Mouse (Mus musculus): ENCODE data around the gene Dnajc11. TPM values are rescaled to one million over a fixed set of nuclear protein-coding genes. Genes with fewer than 3 reads are reported as not detected.

The Dnajc11 gene
- polyA plus RNA-seq, 1 experiment from 2014 or later = 78.2 TPM

DNA sequence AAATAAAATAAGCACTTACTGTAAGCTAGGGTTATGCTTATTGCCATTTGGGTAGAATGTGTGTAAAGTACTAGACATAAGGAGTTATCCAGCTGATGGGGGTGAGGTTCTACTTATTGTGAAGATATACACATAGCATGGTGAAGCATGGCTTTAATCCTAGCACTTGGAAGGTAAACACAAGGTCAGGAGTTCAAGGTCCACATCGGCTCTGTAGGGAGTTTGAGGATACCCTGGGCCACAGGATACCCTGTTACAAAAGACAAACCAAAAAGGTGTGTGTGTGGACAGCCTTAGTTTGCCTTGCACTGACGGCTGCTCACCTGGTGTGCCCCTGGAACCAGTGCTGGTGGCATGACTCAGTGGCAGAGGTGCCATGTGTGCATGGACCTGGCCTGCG lies 4.6 kb downstream of the Dnajc11 start:
- Histone ChIP-seq H3K27ac (no peak overlapping the region), H3K27me3 (no peaks in the 10 kb centered on the region), H3K4me3 (no peak overlapping the region), H3K4me1 (peaks cover 12% of the 10 kb centered on the region; the same call in 1 of the 2 replicates), H3K9ac (no peak overlapping the region), H3K9me3 (no peaks in the 10 kb centered on the region), H3K36me3 (no peaks in the 10 kb centered on the region), H3K4me2 (replicated peaks) (no peak overlapping the region)
- no peak for ATAC-seq (ENCODE audit: insufficient number of reproducible peaks, insufficient read depth, low FRiP score, low TSS enrichment)
- WGBS = 87% methylated on average over 3 of the region's 3 CpGs

DNA sequence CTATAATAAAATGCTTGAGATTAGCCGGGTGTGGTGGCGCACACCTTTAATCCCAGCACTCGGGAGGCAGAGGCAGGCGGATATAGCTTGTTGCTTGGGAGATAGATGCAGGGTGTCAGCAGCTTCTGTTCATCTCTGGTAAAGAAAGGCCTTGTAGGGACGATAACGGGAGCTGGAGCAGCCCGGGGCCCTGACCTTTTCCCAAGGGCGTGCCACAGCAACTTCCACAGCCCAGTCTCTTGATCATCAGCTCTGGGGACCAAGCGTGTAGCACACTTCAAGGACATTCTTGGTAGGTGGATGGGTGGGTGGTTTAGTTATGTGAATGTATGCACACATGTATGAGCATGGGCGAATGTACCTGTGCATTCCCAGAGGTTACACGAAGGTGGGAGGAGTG lies 12.7 kb downstream of the Dnajc11 start:
- H3K27ac ChIP-seq = no peak overlapping the region
- 89% methylated on average over 11 of the region's 11 CpGs for WGBS
- H3K4me1 ChIP-seq = no peaks in the 10 kb centered on the region
- H3K27me3 ChIP-seq = no peaks in the 10 kb centered on the region
- no peak overlapping the region for H3K4me2 ChIP-seq (replicated peaks)
- H3K9ac ChIP-seq = no peak overlapping the region
- H3K4me3 ChIP-seq = no peak overlapping the region
- 0 out of 2 replicates have a peak, but pooled peaks cover 6% of the 10 kb centered on the region for H3K36me3 ChIP-seq
- no peaks in the 10 kb centered on the region for H3K9me3 ChIP-seq
- ATAC-seq (ENCODE audit: insufficient number of reproducible peaks, insufficient read depth, low FRiP score, low TSS enrichment) = no peak

DNA sequence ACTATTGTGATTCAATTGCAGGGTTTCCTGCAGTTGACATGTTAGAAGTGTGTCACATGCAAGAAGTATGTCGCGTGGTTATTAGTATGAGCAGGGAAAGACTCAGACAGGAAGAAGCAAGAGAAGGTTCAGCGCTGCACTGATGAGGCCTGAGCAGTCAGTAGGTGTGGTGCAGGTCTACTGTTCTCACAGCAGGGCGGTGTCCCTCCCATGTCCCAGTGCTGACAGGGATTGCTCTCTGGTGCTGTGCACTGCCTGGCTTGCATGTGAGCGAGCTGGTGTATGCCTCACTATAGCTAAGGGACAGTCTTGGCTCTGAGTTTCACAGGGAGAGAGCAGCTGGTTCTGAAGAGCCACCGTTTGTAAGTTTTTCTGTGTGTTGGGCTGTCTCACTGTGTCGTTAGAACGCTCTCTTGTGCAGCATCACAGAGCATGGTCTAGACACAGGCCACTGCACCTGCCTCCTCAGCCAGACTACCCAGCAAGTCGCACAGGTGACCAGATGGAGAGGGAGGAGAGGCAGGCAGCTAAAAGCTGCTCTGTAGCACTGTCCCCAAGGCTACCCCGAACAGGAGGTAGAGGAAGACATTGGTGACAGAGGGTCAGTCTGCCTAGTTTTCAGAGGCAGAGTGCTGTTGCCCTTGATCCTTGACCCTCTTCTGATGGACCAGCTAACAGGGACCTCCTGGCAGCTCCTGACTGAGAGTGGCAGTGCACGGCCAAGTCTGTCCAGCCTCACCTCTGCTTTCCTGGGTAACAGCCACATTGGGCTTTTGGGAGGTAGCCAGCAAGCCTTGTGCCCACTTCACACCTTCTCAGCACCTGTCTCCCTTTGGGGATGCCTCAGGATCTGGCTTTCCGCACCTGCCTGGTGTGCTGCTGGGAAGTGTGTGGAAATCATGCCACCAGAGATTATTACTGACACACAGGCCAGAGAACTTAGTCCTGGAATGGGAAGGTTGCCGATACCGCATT lies 15.3 kb downstream of the Dnajc11 start:
- 91% methylated on average over 14 of the region's 14 CpGs for WGBS
- Histone ChIP-seq H3K4me1 (no peaks in the 10 kb centered on the region), H3K4me2 (replicated peaks) (no peak overlapping the region), H3K9ac (no peak overlapping the region), H3K4me3 (no peak overlapping the region), H3K27ac (no peak overlapping the region), H3K27me3 (no peaks in the 10 kb centered on the region), H3K36me3 (peaks cover 21% of the 10 kb centered on the region), H3K9me3 (no peaks in the 10 kb centered on the region)
- no peak for ATAC-seq (ENCODE audit: insufficient number of reproducible peaks, insufficient read depth, low FRiP score, low TSS enrichment)

DNA sequence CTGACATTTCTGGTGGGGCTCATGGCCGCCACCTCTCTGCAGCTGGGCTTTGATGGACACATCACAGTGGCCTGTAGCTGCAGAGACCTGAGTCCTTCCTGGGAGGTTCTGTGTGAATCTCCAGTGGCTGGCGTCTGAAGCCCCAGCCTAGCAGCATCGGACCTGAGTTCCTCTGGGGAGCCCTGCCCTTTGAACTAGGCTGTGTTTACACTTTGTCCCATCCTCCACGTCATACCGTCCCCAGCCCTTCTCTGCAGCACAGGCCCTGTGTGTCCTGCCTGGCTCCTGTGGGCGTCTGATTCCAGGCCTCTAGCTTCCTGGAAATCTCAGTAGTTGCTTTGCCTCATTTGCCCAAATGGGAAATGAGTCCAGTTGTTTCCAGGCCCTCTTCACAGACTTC lies 19.7 kb downstream of the Dnajc11 start:
- Histone ChIP-seq H3K36me3 (peaks cover 58% of the 10 kb centered on the region), H3K27ac (no peak overlapping the region), H3K4me1 (no peaks in the 10 kb centered on the region), H3K9ac (no peak overlapping the region), H3K4me3 (no peak overlapping the region), H3K27me3 (no peaks in the 10 kb centered on the region), H3K9me3 (no peaks in the 10 kb centered on the region), H3K4me2 (replicated peaks) (no peak overlapping the region)
- no peak for ATAC-seq (ENCODE audit: insufficient number of reproducible peaks, insufficient read depth, low FRiP score, low TSS enrichment)
- WGBS = 84% methylated on average over 6 of the region's 6 CpGs

DNA sequence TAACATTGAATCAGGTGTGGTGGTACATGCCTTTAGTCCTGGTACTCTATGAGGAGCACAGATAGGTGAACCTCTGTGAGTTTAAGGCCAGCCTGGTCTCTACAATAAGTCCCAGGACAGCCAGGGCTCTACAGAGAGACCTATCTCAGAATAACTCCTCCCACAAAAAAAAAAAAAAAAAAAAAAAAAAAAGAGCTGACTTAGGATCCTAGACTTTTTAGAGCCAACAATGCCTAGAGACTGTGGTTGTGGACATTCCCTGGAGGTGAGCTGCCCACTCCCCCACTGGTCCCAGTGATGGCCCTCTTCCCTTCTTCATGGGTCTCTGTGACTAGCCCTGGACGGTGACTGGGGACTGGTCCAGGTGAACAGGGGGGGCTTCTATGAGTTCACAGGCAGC lies 22.3 kb downstream of the Dnajc11 start:
- no peaks in the 10 kb centered on the region for H3K9me3 ChIP-seq
- H3K4me3 ChIP-seq = no peak overlapping the region
- peaks cover 73% of the 10 kb centered on the region for H3K36me3 ChIP-seq
- ATAC-seq (ENCODE audit: insufficient number of reproducible peaks, insufficient read depth, low FRiP score, low TSS enrichment) = no peak
- H3K27me3 ChIP-seq = no peaks in the 10 kb centered on the region
- no peak overlapping the region for H3K4me2 ChIP-seq (replicated peaks)
- WGBS = 95% methylated on average over 1 of the region's 1 CpGs
- no peak overlapping the region for H3K9ac ChIP-seq
- no peak overlapping the region for H3K27ac ChIP-seq
- H3K4me1 ChIP-seq = no peaks in the 10 kb centered on the region

DNA sequence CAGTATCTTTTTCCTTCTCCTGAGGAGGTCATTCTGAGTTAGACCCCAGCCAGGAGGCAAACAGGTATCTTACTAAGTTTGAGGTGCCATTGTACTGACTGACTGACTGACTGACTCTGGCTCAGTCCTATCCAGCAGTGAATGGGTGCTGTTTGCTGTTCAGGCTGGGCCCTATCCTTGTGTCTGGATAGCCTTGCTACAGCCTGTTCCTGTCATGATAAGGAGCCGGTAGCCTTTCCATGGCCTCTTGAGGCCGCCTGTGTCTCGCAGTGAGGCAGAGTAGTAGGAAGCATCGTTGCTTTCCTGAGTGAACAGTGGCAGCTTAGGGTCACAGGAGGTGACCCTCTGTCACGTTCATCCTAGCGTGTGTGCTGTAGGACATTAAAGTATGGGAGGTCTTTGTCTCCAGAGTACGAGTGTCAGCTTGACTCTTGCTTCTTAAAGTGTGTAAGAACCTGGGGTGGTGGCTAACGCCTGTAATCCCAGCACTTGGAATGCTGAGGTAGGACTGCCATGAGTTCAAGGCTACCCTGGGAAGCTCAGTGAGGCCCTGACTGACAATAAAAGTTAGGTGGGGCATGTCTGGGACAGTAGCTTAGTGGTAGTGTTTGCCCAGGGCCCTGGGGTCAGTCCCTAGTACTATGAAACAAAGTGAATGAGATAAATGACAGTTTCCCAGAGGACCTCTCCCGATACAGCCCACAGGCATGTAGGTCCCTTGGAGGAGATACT lies 24.3 kb downstream of the Dnajc11 start:
- Histone ChIP-seq H3K27ac (no peak overlapping the region), H3K4me1 (no peaks in the 10 kb centered on the region), H3K4me2 (replicated peaks) (no peak overlapping the region), H3K9ac (no peak overlapping the region), H3K4me3 (no peak overlapping the region), H3K36me3 (peaks cover 85% of the 10 kb centered on the region), H3K27me3 (no peaks in the 10 kb centered on the region), H3K9me3 (no peaks in the 10 kb centered on the region)
- ATAC-seq (ENCODE audit: insufficient number of reproducible peaks, insufficient read depth, low FRiP score, low TSS enrichment) = no peak
- 91% methylated on average over 9 of the region's 9 CpGs for WGBS

DNA sequence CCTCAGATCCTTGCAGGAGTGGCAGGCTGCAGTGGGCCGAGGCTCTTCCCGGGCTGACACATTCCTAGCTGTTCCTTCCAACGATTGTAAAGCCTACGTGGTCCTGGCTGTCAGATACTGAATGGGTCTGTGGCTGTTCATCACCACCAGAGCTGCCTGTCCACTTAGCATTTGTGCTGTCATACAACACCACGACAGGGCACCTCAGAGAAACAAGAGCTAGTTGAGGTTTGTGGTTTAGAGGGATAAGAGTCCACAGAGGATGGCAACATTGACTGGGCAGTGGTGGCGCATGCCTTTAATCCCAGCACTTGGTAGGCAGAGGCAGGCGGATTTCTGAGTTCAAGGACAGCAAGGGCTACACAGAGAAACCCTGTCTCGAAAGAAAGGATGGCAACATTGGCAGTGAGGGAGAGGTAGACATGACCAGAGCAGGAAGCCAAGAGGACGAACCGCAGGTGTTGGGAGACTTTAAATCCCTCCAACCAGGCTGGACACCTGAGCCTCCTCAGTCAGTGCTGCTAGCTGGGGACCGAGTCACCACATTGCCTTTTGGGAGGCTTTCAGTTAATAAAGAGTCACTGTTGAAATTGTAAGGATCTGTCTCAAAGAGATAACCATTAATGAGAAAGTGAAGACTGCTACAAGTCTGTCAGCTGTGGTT lies 26.5 kb downstream of the Dnajc11 start:
- no peak for ATAC-seq (ENCODE audit: insufficient number of reproducible peaks, insufficient read depth, low FRiP score, low TSS enrichment)

DNA sequence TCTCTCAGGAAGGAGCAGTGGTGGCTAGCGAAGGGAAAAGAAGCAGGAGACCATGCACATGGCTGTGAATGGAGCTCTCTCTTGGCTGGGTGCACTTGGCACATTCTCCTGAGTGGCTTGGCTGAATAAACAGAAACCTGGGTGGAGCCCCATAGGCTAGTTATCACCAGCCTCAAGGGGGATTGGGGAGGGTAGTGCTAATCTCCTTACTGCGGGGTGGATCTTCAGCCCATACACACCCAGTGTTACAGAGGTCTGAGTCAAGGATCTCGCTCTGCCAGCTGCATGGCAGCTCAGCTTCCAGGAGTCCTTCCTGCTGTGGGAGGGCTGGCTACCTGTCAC lies 27.0 kb downstream of the Dnajc11 start:
- no peaks in the 10 kb centered on the region for H3K27me3 ChIP-seq
- no peaks in the 10 kb centered on the region for H3K9me3 ChIP-seq
- no peak overlapping the region for H3K27ac ChIP-seq
- H3K4me3 ChIP-seq = no peak overlapping the region
- no peak overlapping the region for H3K9ac ChIP-seq
- H3K36me3 ChIP-seq = peaks cover 86% of the 10 kb centered on the region
- 86% methylated on average over 3 of the region's 3 CpGs for WGBS
- H3K4me1 ChIP-seq = no peaks in the 10 kb centered on the region
- peak; percentile 16; the same call in 1 of the 2 replicates for ATAC-seq (ENCODE audit: insufficient number of reproducible peaks, insufficient read depth, low FRiP score, low TSS enrichment)
- H3K4me2 ChIP-seq (replicated peaks) = no peak overlapping the region

More for the DNA sequence above, 26.5 kb downstream of the Dnajc11 start:
- no peak overlapping the region for H3K9ac ChIP-seq
- 92% methylated on average over 11 of the region's 11 CpGs for WGBS
- no peak overlapping the region for H3K4me2 ChIP-seq (replicated peaks)
- no peaks in the 10 kb centered on the region for H3K9me3 ChIP-seq
- no peaks in the 10 kb centered on the region for H3K4me1 ChIP-seq
- H3K27me3 ChIP-seq = no peaks in the 10 kb centered on the region
- no peak overlapping the region for H3K4me3 ChIP-seq
- no peak overlapping the region for H3K27ac ChIP-seq
- H3K36me3 ChIP-seq = peaks cover 87% of the 10 kb centered on the region

DNA sequence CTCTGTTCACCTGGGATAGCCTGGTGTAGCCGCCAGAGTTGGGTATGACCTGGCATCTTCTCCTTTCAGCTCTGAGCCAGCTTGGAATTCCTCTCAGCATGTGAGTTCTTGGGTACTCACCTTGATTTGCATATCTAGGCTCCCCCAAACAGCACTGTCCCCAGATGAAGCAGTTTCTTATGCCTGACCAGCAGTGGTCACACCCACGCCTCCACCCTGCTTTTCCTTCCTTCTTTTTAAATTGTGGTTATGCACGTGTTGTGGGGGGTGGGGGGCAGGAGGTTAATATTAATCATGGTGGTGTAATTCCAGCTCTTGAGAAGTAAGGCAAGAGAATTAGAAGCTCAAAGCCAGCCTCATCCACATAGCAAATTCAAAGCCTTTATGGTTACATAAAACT lies 29.3 kb downstream of the Dnajc11 start:
- Histone ChIP-seq H3K9me3 (no peaks in the 10 kb centered on the region), H3K4me1 (no peaks in the 10 kb centered on the region), H3K4me3 (no peak overlapping the region), H3K27ac (no peak overlapping the region), H3K36me3 (peaks cover 74% of the 10 kb centered on the region), H3K9ac (no peak overlapping the region), H3K4me2 (replicated peaks) (no peak overlapping the region), H3K27me3 (no peaks in the 10 kb centered on the region)
- 93% methylated on average over 3 of the region's 3 CpGs for WGBS
- no peak for ATAC-seq (ENCODE audit: insufficient number of reproducible peaks, insufficient read depth, low FRiP score, low TSS enrichment)

DNA sequence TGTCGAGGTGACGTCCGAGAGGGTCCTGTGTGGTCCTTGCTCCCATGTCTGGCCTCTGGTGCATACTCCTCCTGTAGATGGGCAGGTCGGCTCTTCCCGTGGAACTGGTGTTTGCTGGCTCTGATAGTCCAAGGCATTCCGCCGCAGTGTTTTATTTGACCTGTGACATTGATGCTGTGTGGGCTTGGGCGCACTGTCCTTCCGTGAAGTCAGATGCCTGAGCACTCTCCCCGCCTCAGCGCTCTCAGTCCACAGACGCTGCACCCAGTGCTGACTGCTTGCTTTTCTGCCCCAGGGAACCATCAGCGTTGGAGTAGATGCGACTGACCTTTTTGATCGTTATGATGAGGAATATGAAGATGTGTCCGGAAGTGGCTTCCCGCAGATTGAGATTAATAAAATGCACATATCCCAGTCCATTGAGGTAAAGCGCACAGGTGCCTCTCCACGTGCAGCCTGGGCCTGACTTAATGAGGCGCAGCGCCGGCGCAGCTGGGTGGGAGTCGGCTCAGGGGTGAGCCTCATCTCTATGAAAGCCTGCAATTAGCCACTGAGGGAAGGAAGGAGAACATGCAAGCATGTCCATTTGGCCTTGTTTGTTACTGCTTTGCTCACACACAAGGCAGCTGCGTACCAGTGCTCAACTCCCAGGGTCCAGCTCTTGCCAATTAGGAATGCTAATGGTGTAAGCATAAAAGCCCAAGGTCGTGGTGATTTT lies 34.9 kb downstream of the Dnajc11 start:
- no peaks in the 10 kb centered on the region for H3K9me3 ChIP-seq
- 91% methylated on average over 26 of the region's 26 CpGs for WGBS
- no peak overlapping the region for H3K9ac ChIP-seq
- H3K27me3 ChIP-seq = no peaks in the 10 kb centered on the region
- no peak overlapping the region for H3K4me2 ChIP-seq (replicated peaks)
- no peak overlapping the region for H3K27ac ChIP-seq
- H3K4me3 ChIP-seq = no peak overlapping the region
- no peaks in the 10 kb centered on the region for H3K4me1 ChIP-seq
- H3K36me3 ChIP-seq = peaks cover 68% of the 10 kb centered on the region
- no peak for ATAC-seq (ENCODE audit: insufficient number of reproducible peaks, insufficient read depth, low FRiP score, low TSS enrichment)

DNA sequence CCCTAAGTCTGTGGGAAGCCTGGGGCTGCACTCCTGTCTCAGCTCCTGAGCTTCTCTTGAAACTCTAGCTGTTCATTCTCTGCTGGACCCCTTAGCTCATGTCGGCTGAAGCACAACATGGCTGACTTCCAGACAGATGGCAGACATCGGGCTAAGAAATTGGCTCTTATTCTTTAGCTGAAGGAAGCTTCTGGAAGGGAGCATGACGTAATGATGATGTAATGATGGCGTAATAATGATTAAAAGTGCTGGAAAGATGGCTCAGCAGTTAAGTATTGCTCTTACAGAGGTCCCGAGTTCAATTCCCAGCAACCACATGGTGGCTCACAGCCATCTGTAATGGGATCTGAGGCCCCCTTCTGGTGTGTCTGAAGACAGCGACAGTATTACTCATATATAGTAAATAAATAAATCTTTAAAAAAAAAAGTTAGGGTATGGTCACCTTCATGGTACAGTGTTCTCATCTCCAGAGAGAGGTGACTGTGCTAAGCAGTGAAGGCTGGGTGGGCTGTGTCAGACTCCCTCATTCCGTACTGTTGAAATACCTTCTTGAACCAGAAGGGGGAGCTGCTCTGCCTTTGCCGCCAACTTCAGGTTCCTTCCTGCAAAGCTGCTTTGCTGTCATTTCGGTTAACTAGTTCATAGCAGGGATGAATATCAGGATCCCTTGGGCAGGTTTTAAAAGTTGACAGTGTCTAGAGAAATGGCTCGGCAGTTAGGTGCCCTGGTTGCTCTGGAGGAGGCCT lies 38.9 kb downstream of the Dnajc11 start:
- H3K9ac ChIP-seq = no peak overlapping the region
- no peak overlapping the region for H3K4me3 ChIP-seq
- no peak for ATAC-seq (ENCODE audit: insufficient number of reproducible peaks, insufficient read depth, low FRiP score, low TSS enrichment)
- peaks cover 78% of the 10 kb centered on the region for H3K36me3 ChIP-seq
- no peaks in the 10 kb centered on the region for H3K9me3 ChIP-seq
- no peaks in the 10 kb centered on the region for H3K27me3 ChIP-seq
- H3K4me1 ChIP-seq = no peaks in the 10 kb centered on the region
- no peak overlapping the region for H3K4me2 ChIP-seq (replicated peaks)
- no peak overlapping the region for H3K27ac ChIP-seq
- WGBS = 68% methylated on average over 10 of the region's 10 CpGs
